ENCODE assay signal across 8 mouse cellular contexts in genomic region chr8:78741965-78742364, GRCm38 (mm10).
A peak's percentile ranks its signal among the peaks of the same experiment; 100 is the strongest.
DNase-seq lines count a peak whose midpoint lies in the region; ATAC-seq and TF ChIP-seq lines count a peak whose summit lies in the region.

No protein-coding gene starts in this region.

- H3K9ac ChIP-seq in kidney, embryonic 14.5 days (ENCODE audit: low read depth, low read length), result 0 out of 2 replicates have a peak overlapping the region, but pooled peaks have one; percentile 18
- H3K9ac ChIP-seq in forebrain, postnatal 0 days, result no peak overlapping the region
- H3K9ac ChIP-seq in midbrain, embryonic 12.5 days (replicated peaks), result no peak overlapping the region

- no peaks in the 10 kb centered on the region for H3K9me3 ChIP-seq in kidney, embryonic 14.5 days (ENCODE audit: control insufficient read depth, low read length)
- no peaks in the 10 kb centered on the region for H3K9me3 ChIP-seq in forebrain, postnatal 0 days (ENCODE audit: low read length)
- no peaks in the 10 kb centered on the region for H3K9me3 ChIP-seq in midbrain, embryonic 12.5 days

- no peak overlapping the region for H3K4me3 ChIP-seq in kidney, embryonic 14.5 days (ENCODE audit: low read length)
- no peak overlapping the region for H3K4me3 ChIP-seq in forebrain, postnatal 0 days (ENCODE audit: low read depth, low read length)
- no peak overlapping the region for H3K4me3 ChIP-seq in midbrain, embryonic 12.5 days

- TF ChIP-seq CTCF in brain, embryonic 14.5 days (IDR thresholded peaks at IDR 0.05; ENCODE audit: borderline replicate concordance, extremely low read depth, insufficient read depth, insufficient read length), result no peak
- peak; percentile 37 for TF ChIP-seq CTCF in forebrain, postnatal 0 days (IDR thresholded peaks at IDR 0.05; ENCODE audit: low read depth)

- peak overlapping the region; percentile 87 for H3K27ac ChIP-seq in kidney, embryonic 14.5 days (ENCODE audit: low read depth, low read length)
- peak overlapping the region; percentile 73 for H3K27ac ChIP-seq in forebrain, postnatal 0 days (ENCODE audit: low read depth, low read length)
- H3K27ac ChIP-seq in midbrain, embryonic 12.5 days (replicated peaks), result 0 out of 2 replicates have a peak overlapping the region, but pooled peaks have one; percentile 5

- DNase-seq in kidney, postnatal 4 days, result no peak
- peak; percentile 61 for DNase-seq in brain, embryonic 14.5 days (ENCODE audit: low read depth)
- DNase-seq in forebrain, postnatal 0 days, result peak; percentile 30
- no peak for DNase-seq in adrenal gland, adult 2 months
- DNase-seq in frontal cortex, postnatal 10 days (ENCODE audit: low spot score in 2 of 2), result no peak
- DNase-seq in adrenal gland, postnatal 36 days, result no peak

- H3K4me2 ChIP-seq in kidney, embryonic 14.5 days (replicated peaks; ENCODE audit: low read depth, low read length), result no peak overlapping the region
- no peak overlapping the region for H3K4me2 ChIP-seq in forebrain, postnatal 0 days (ENCODE audit: low read depth)
- H3K4me2 ChIP-seq in midbrain, embryonic 12.5 days (replicated peaks), result no peak overlapping the region

- H3K27me3 ChIP-seq in kidney, embryonic 14.5 days (ENCODE audit: control insufficient read depth, insufficient read depth, low read length), result no peaks in the 10 kb centered on the region
- no peaks in the 10 kb centered on the region for H3K27me3 ChIP-seq in forebrain, postnatal 0 days (ENCODE audit: insufficient read depth, low read length)
- H3K27me3 ChIP-seq in midbrain, embryonic 12.5 days, result no peaks in the 10 kb centered on the region

- H3K4me1 ChIP-seq in kidney, embryonic 14.5 days (ENCODE audit: control insufficient read depth, insufficient read depth, low read length), result peaks cover 13% of the 10 kb centered on the region
- no peaks in the 10 kb centered on the region for H3K4me1 ChIP-seq in forebrain, postnatal 0 days (ENCODE audit: insufficient read depth)
- H3K4me1 ChIP-seq in midbrain, embryonic 12.5 days, result 0 out of 2 replicates have a peak, but pooled peaks cover 2% of the 10 kb centered on the region

- peak; percentile 41; the same call in 1 of the 2 replicates for ATAC-seq in kidney, embryonic 14.5 days (ENCODE audit: low FRiP score, low TSS enrichment)
- peak; percentile 53 for ATAC-seq in forebrain, postnatal 0 days
- ATAC-seq in midbrain, embryonic 12.5 days (ENCODE audit: low FRiP score, low read depth), result peak; percentile 67; the same call in 1 of the 2 replicates

- no peaks in the 10 kb centered on the region for H3K36me3 ChIP-seq in kidney, embryonic 14.5 days (ENCODE audit: control insufficient read depth, insufficient read depth, low read length)
- H3K36me3 ChIP-seq in forebrain, postnatal 0 days (ENCODE audit: insufficient read depth), result no peaks in the 10 kb centered on the region
- no peaks in the 10 kb centered on the region for H3K36me3 ChIP-seq in midbrain, embryonic 12.5 days

- WGBS in kidney, embryonic 14.5 days, result 11% methylated on average over 3 of the region's 3 CpGs
- 14% methylated on average over 3 of the region's 3 CpGs for WGBS in forebrain, postnatal 0 days
- WGBS in midbrain, embryonic 12.5 days, result 37% methylated on average over 3 of the region's 3 CpGs

- TF ChIP-seq POLR2A in brain, embryonic 14.5 days (IDR thresholded peaks at IDR 0.05; ENCODE audit: borderline replicate concordance, extremely low read depth, insufficient read depth, insufficient read length, poor library complexity, severe bottlenecking), result no peak

Comparison
In these comparisons a context has a peak if more than half of its experiments do, and no peak if none do; other contexts are left out.
1. H3K27ac ChIP-seq: peak in every context shown above with its lines; median percentile 87 in kidney, embryonic 14.5 days; 73 in forebrain, postnatal 0 days; 5 in midbrain, embryonic 12.5 days.
2. DNase-seq: peak in brain, embryonic 14.5 days (single experiment) and forebrain, postnatal 0 days (single experiment); none in kidney, postnatal 4 days (0 of 2), adrenal gland, adult 2 months (single experiment), frontal cortex, postnatal 10 days (0 of 2) and adrenal gland, postnatal 36 days (0 of 2).
3. Peak in every context shown above with its lines, with median percentiles within 50 percentile points of each other: ATAC-seq.